Mouse (Mus musculus) neural tube, embryonic 14.5 days (tissue): Measurements from ENCODE around the gene Cd248. TPM values are rescaled to one million over a fixed set of nuclear protein-coding genes. Genes with fewer than 3 reads are reported as not detected.
"Not testable (repeated sequence)": the region's sequence is repeated elsewhere in the genome, so short reads cannot be mapped to it uniquely, and the experiment has no call there.

Source experiments
- ATAC-seq: fragments of 200-750 bp; cut with Nextera tagmentation; 2 replicates; pipeline ENCODE4 v1.8.0; 2017; ENCODE audit warnings: low read depth, mild to moderate bottlenecking, moderate TSS enrichment, moderate library complexity
- H3K27ac ChIP-seq: fragments of 300-500 bp; sonication (generic); 2 replicates; pipeline ENCODE4 v1.5.1; 2014; ENCODE audit warnings: low read depth, mild to moderate bottlenecking, control low read depth, low read length, moderate library complexity, mixed read lengths
- H3K27me3 ChIP-seq: fragments of 300-500 bp; sonication (generic); 2 replicates; pipeline ENCODE4 v1.6.1; 2014; ENCODE audit warnings: low read length; ENCODE audit not compliant: control insufficient read depth, insufficient read depth
- H3K36me3 ChIP-seq: fragments of 300-500 bp; sonication (generic); 2 replicates; pipeline ENCODE4 v1.6.1; 2014; ENCODE audit warnings: low read length, mixed read lengths; ENCODE audit not compliant: control insufficient read depth, insufficient read depth
- H3K4me1 ChIP-seq: fragments of 300-500 bp; sonication (generic); 2 replicates; pipeline ENCODE4 v1.6.1; 2014; ENCODE audit warnings: low read length; ENCODE audit not compliant: control insufficient read depth, insufficient read depth
- H3K4me2 ChIP-seq: fragments of 300-500 bp; sonication (generic); 2 replicates; pipeline ENCODE4 v1.6.1; 2014; ENCODE audit warnings: mild to moderate bottlenecking, low read depth, low read length, control low read depth
- H3K4me3 ChIP-seq: fragments of 300-500 bp; sonication (generic); 2 replicates; pipeline ENCODE4 v1.5.1; 2014; ENCODE audit warnings: low read depth, low read length, control low read depth, mixed read lengths
- H3K9ac ChIP-seq: fragments of 300-500 bp; sonication (generic); replicated peaks from 2 replicates; pipeline ENCODE4 v1.6.1; 2014; ENCODE audit warnings: low read depth, mild to moderate bottlenecking, control low read depth, low read length, mixed read lengths
- H3K9me3 ChIP-seq: fragments of 300-500 bp; sonication (generic); 2 replicates; pipeline ENCODE4 v1.6.1; 2016; ENCODE audit warnings: low read length; ENCODE audit not compliant: control insufficient read depth
- WGBS: fragments of 180-500 bp; shearing (Covaris S2); extraction: QIAGEN DNeasy Blood & Tissue Kit; methylation state at CpG from one replicate; pipeline ENCODE4 v1.1.7; 2014; 5-methylcytosine and 5-hydroxymethylcytosine counted together
- polyA plus RNA-seq: library from polyadenylated mRNA; unstranded; fragments of >200 nt; fragmentation: Nextera tagmentation; extraction: Ambion mirVana; gene quantifications from 2 replicates; pipeline ENCODE4 v1.2.1, GENCODE M21; 2014

Gene Cd248
- polyA plus RNA-seq, 1 experiment from 2014 or later = 6.3 TPM

- Histone ChIP-seq H3K4me3 (peak overlapping the region; percentile 53), H3K9me3 (no peaks in the 10 kb centered on the region), H3K27ac (no peak overlapping the region), H3K27me3 (peaks cover 41% of the 10 kb centered on the region), H3K9ac (peak overlapping the region; percentile 65), H3K36me3 (no peaks in the 10 kb centered on the region), H3K4me1 (peaks cover 8% of the 10 kb centered on the region), H3K4me2 (peak overlapping the region; percentile 67)
- no peak for ATAC-seq
- 65% methylated on average over 3 of the region's 3 CpGs for WGBS
Measured at GRCm38 (mm10) chr19:5083961-5084833, 16.3 kb downstream of the Cd248 start.

GRCm38 (mm10) chr19:5084834-5085144, 16.9 kb downstream of the Cd248 start:
- Histone ChIP-seq H3K4me1 (peaks cover 11% of the 10 kb centered on the region), H3K4me2 (peak overlapping the region; percentile 67), H3K9me3 (no peaks in the 10 kb centered on the region), H3K36me3 (peaks cover 2% of the 10 kb centered on the region; the same call in 1 of the 2 replicates), H3K27ac (no peak overlapping the region), H3K27me3 (peaks cover 41% of the 10 kb centered on the region), H3K9ac (peak overlapping the region; percentile 65), H3K4me3 (peak overlapping the region; percentile 53)
- WGBS = 1% methylated on average over 14 of the region's 15 CpGs
- no peak for ATAC-seq

- peak within 1 kb of the TSS; percentile 53 for H3K4me3 ChIP-seq
- H3K9ac ChIP-seq = peak within 1 kb of the TSS; percentile 65
- WGBS = 2% methylated on average over 65 of the region's 69 CpGs
- no peak within 1 kb of the TSS for H3K27ac ChIP-seq
- H3K4me2 ChIP-seq = peak within 1 kb of the TSS; percentile 67
- peaks cover 3% of the 10 kb centered on the region; the same call in 1 of the 2 replicates for H3K36me3 ChIP-seq
- no peaks in the 10 kb centered on the region for H3K9me3 ChIP-seq
- ATAC-seq = no peak
- H3K27me3 ChIP-seq = peaks cover 39% of the 10 kb centered on the region
- peaks cover 11% of the 10 kb centered on the region for H3K4me1 ChIP-seq
Measured at GRCm38 (mm10) chr19:5085145-5085863, 17.4 kb downstream of the Cd248 start, which contains the start of gene Tmem151a. Gene Tmem151a (minus strand): TSS chr19:5085531.

- 45% methylated on average over 4 of the region's 4 CpGs for WGBS
- H3K27me3 ChIP-seq = peaks cover 32% of the 10 kb centered on the region
Measured at GRCm38 (mm10) chr19:5086533-5086932, 18.7 kb downstream of the Cd248 start.

GRCm38 (mm10) chr19:5087884-5088728, 20.2 kb downstream of the Cd248 start, which contains the start of gene Yif1a:
Gene Yif1a (plus strand): TSS chr19:5088538.
- Histone ChIP-seq H3K9ac (peak within 1 kb of the TSS; percentile 55), H3K27ac (peak within 1 kb of the TSS; percentile 76), H3K4me1 (peaks cover 11% of the 10 kb centered on the region), H3K27me3 (peaks cover 19% of the 10 kb centered on the region), H3K36me3 (peaks cover 30% of the 10 kb centered on the region), H3K4me3 (peak within 1 kb of the TSS; percentile 62), H3K9me3 (no peaks in the 10 kb centered on the region), H3K4me2 (peak within 1 kb of the TSS; percentile 61)
- peak; percentile 93 for ATAC-seq
- WGBS = under 1% methylated on average over 58 of the region's 58 CpGs

More at GRCm38 (mm10) chr19:5086533-5086932, 18.7 kb downstream of the Cd248 start:
- not testable (repeated sequence) for H3K4me3 ChIP-seq, H3K9me3 ChIP-seq, H3K9ac ChIP-seq, H3K27ac ChIP-seq, ATAC-seq, H3K4me2 ChIP-seq
- Histone ChIP-seq H3K36me3 (peaks cover 14% of the 10 kb centered on the region), H3K4me1 (peaks cover 11% of the 10 kb centered on the region)

GRCm38 (mm10) chr19:5089324-5089723, 21.4 kb downstream of the Cd248 start:
- Histone ChIP-seq H3K36me3 (peaks cover 39% of the 10 kb centered on the region), H3K9me3 (no peaks in the 10 kb centered on the region), H3K4me1 (peaks cover 17% of the 10 kb centered on the region), H3K27ac (no peak overlapping the region), H3K4me2 (peak overlapping the region; percentile 50), H3K27me3 (peaks cover 14% of the 10 kb centered on the region), H3K4me3 (peak overlapping the region; percentile 62), H3K9ac (no peak overlapping the region)
- ATAC-seq = no peak
- WGBS = 93% methylated on average over 4 of the region's 4 CpGs

- no peaks in the 10 kb centered on the region for H3K27me3 ChIP-seq
- no peaks in the 10 kb centered on the region for H3K9me3 ChIP-seq
- WGBS = 83% methylated on average over 10 of the region's 10 CpGs
- no peak overlapping the region for H3K4me2 ChIP-seq
- peaks cover 39% of the 10 kb centered on the region for H3K36me3 ChIP-seq
- H3K9ac ChIP-seq = no peak overlapping the region
- no peak for ATAC-seq
- H3K4me1 ChIP-seq = peaks cover 44% of the 10 kb centered on the region
- no peak overlapping the region for H3K27ac ChIP-seq
- no peak overlapping the region for H3K4me3 ChIP-seq
Measured at GRCm38 (mm10) chr19:5092083-5092482, 24.2 kb downstream of the Cd248 start.

- Histone ChIP-seq H3K27ac (0 out of 2 replicates have a peak overlapping the region, but pooled peaks have one; percentile 57), H3K4me2 (peak overlapping the region; percentile 59; the same call in 1 of the 2 replicates), H3K9ac (0 out of 2 replicates have a peak overlapping the region, but pooled peaks have one; percentile 16), H3K36me3 (peaks cover 39% of the 10 kb centered on the region), H3K9me3 (no peaks in the 10 kb centered on the region), H3K27me3 (no peaks in the 10 kb centered on the region), H3K4me3 (peak overlapping the region; percentile 87), H3K4me1 (peaks cover 41% of the 10 kb centered on the region)
- ATAC-seq = no peak
- WGBS = 72% methylated on average over 12 of the region's 12 CpGs
Measured at GRCm38 (mm10) chr19:5093481-5094242, 25.8 kb downstream of the Cd248 start.
